Mouse (Mus musculus) layer of hippocampus, adult 2 months (tissue): Measurements from ENCODE around the gene Apba1. TPM values are rescaled to one million over a fixed set of nuclear protein-coding genes. Genes with fewer than 3 reads are reported as not detected.

Experiments used
- DNase-seq, 2 experiments: peaks; one replicate each; pipeline ENCODE4 v3.0.0; 2022; ENCODE audit warnings: low spot score in 2 of 2
- H3K27ac ChIP-seq: fragments of 200-600 bp; 2 replicates; pipeline ENCODE4 v1.8.1; 2022
- H3K4me3 ChIP-seq: fragments of 200-600 bp; 2 replicates; pipeline ENCODE4 v1.8.1; 2022; ENCODE audit warnings: mild to moderate bottlenecking
- CTCF ChIP-seq: fragments of 200-600 bp; conservative IDR thresholded peaks from 2 replicates; pipeline ENCODE4 v1.8.1; 2022; ENCODE audit warnings: antibody characterized with exemption, mild to moderate bottlenecking, moderate library complexity
- total RNA-seq, 2 experiments: library from RNA; stranded (reverse); gene quantifications; 2 replicates each; pipeline ENCODE4 v1.2.3; 2021

Gene Apba1
- total RNA-seq, 2 experiments from 2014 or later = 118 to 119 TPM

GRCm38 (mm10) chr19:23960831-23961447 is 202.3 kb downstream of the Apba1 start:
- no peak overlapping the region; the same call in 1 of the 2 replicates for H3K27ac ChIP-seq
- no peak for TF ChIP-seq CTCF
- H3K4me3 ChIP-seq = no peak overlapping the region
- DNase-seq = no peak

- Histone ChIP-seq H3K4me3 (no peak overlapping the region), H3K27ac (no peak overlapping the region)
- peak; percentile 98 for TF ChIP-seq CTCF
- DNase-seq = peak; percentile 67 to 86
Measured at GRCm38 (mm10) chr19:23961516-23961915, 202.8 kb downstream of the Apba1 start.

DNA sequence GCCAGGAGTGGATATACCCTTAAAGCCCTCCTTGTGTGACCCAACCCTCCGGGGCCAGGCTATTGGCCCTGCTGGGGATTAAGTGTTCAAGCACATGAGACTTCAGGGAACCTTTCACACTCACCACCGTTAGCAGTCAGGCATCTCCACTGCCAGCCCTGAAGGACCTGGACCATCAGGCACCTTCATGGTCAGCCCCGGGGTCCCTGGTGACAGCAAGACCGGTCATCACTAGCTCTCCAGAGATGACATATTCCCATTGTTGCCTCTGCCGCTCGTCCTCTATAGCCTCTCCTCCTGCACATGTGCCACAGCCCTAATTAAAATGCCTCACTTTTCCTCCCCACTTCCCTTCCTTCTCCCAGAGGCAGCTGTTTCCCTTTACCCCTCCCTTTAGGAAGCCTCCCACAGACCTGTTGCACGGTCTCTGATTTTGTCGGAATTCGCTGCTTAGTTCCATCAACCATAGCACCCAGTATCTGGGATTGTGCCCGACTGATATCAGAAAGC is 205.8 kb downstream of the Apba1 start:
- no peak overlapping the region for H3K27ac ChIP-seq
- no peak for DNase-seq

GRCm38 (mm10) chr19:23966376-23966775 is 207.7 kb downstream of the Apba1 start:
- Histone ChIP-seq H3K27ac (no peak overlapping the region), H3K4me3 (no peak overlapping the region)
- TF ChIP-seq CTCF = no peak
- no peak for DNase-seq

More for the DNA sequence above, 205.8 kb downstream of the Apba1 start:
- H3K4me3 ChIP-seq = no peak overlapping the region
- TF ChIP-seq CTCF = no peak

DNA sequence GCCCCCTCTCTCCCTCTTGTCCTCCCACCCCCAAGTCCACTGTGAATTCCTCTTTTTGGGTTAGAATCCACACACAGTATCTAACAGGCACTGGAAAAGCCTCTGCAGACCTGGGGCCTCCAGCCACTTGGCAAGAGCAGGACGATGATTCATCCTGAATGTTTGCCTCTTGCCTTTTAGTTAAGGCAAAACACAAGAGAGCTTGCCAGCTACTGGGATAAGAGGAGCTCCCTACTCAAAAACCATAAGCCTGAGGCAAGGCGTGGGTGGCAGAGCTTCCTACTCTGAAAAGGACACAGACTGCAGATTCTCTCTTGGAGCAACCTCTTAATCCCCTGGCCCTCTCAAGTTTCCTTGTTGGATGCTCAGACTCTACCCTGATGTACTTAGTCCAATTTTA is 208.5 kb downstream of the Apba1 start:
- H3K27ac ChIP-seq = no peak overlapping the region
- no peak for TF ChIP-seq CTCF
- no peak overlapping the region for H3K4me3 ChIP-seq
- DNase-seq = peak in 1 of 2 experiments; percentile 42

- Histone ChIP-seq H3K27ac (no peak overlapping the region), H3K4me3 (no peak overlapping the region)
- TF ChIP-seq CTCF = no peak
- DNase-seq = no peak
Measured at GRCm38 (mm10) chr19:23968125-23968861, 209.6 kb downstream of the Apba1 start.

- DNase-seq = no peak
- H3K27ac ChIP-seq = no peak overlapping the region
- no peak for TF ChIP-seq CTCF
- no peak overlapping the region for H3K4me3 ChIP-seq
Measured at GRCm38 (mm10) chr19:23968862-23969225, 210.2 kb downstream of the Apba1 start.

DNA sequence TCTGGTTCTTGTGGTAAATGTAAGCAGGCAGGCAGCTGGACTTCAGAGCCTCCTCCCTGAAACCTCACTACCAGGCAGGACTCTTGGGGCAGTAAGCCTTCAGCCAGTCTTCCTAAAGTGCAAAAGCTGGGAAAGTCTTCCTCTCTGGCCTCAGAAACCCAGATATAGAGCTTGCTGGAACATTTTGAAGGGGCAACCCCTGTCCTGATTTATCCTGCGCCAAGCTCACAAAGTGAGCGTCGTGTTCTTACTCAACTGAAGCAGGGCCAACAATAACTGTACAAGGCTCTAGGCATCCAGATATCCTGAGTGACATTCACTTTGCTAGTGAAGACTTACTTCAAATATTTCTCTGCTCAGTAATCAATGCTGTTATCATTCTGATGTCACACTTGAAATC is 211.7 kb downstream of the Apba1 start:
- no peak overlapping the region for H3K4me3 ChIP-seq
- DNase-seq = no peak
- TF ChIP-seq CTCF = no peak
- no peak overlapping the region for H3K27ac ChIP-seq

- no peak overlapping the region for H3K4me3 ChIP-seq
- no peak for DNase-seq
- TF ChIP-seq CTCF = no peak
- H3K27ac ChIP-seq = no peak overlapping the region
Measured at GRCm38 (mm10) chr19:23971391-23971790, 212.7 kb downstream of the Apba1 start.

- TF ChIP-seq CTCF = no peak
- Histone ChIP-seq H3K4me3 (no peak overlapping the region), H3K27ac (no peak overlapping the region)
- DNase-seq = peak in 1 of 2 experiments; percentile 17
Measured at GRCm38 (mm10) chr19:23972881-23973649, 214.4 kb downstream of the Apba1 start.

- no peak for TF ChIP-seq CTCF
- Histone ChIP-seq H3K4me3 (no peak overlapping the region), H3K27ac (no peak overlapping the region)
- no peak for DNase-seq
Measured at GRCm38 (mm10) chr19:23977901-23978443, 219.3 kb downstream of the Apba1 start.

DNA sequence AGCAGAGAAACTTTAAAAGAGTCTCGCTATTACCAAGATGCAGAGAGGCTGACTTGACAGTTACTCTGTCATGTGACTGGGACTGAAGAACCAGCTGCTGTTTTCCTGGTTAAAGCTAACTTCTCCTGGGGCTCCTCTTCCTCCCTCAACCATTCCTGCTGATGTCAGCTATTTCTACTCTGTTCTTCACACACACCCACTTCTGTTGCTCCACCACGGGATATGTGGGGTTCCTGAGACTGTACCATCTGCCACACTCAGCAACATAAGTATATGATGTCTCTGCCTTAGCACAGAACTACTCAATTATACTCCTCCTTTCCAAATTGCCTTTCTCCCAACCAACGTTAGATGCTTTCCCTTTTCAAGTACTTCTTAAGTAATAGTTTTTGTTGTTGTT is 221.9 kb downstream of the Apba1 start:
- Histone ChIP-seq H3K27ac (no peak overlapping the region), H3K4me3 (no peak overlapping the region)
- TF ChIP-seq CTCF = no peak
- DNase-seq = peak; percentile 41 to 75

GRCm38 (mm10) chr19:23984186-23984585 is 225.5 kb downstream of the Apba1 start:
- Histone ChIP-seq H3K27ac (no peak overlapping the region), H3K4me3 (no peak overlapping the region)
- no peak for DNase-seq
- no peak for TF ChIP-seq CTCF
